Mouse (Mus musculus): Measurements from ENCODE around the gene Jag2. TPM values are rescaled to one million over a fixed set of nuclear protein-coding genes. Genes with fewer than 3 reads are reported as not detected.

Gene Jag2
- total RNA-seq (2021): 18.6 and 20.8 TPM in 2 replicates
- long read RNA-seq, experiment 1, full-length matches to known transcripts: 2 of 8 reads
- long read RNA-seq, experiment 1, partial matches to known transcripts: 1 of 8 reads
- long read RNA-seq, experiment 1, other reads (novel, unspliced or antisense): 5 of 8 reads
- long read RNA-seq, experiment 2, full-length matches to known transcripts: 2 of 6 reads
- long read RNA-seq, experiment 2, partial matches to known transcripts: 1 of 6 reads
- long read RNA-seq, experiment 2, other reads (novel, unspliced or antisense): 3 of 6 reads

GRCm38 (mm10) chr12:112929562-112930352, at the start of gene Jag2:
Jag2 (minus strand) TSS chr12:112929776.
- DNase-seq: peak; percentile 68

GRCm38 (mm10) chr12:112977156-112977555, 47.6 kb upstream of the Jag2 start:
- no peak for DNase-seq

- DNase-seq: peak; percentile 96
These were observed 46.9 kb upstream of the Jag2 start, which contains the start of gene Btbd6 for GRCm38 (mm10) chr12:112976371-112977073. Btbd6 (plus strand) TSS chr12:112976482.

GRCm38 (mm10) chr12:112974736-112975135, 45.2 kb upstream of the Jag2 start:
- no peak for DNase-seq

GRCm38 (mm10) chr12:112969616-112970015, 40.0 kb upstream of the Jag2 start:
- no peak for DNase-seq

GRCm38 (mm10) chr12:112968943-112969342, 39.4 kb upstream of the Jag2 start:
- DNase-seq: no peak

GRCm38 (mm10) chr12:112965783-112966182, 36.2 kb upstream of the Jag2 start:
- DNase-seq: no peak

- no peak for DNase-seq
These were observed 32.3 kb upstream of the Jag2 start for GRCm38 (mm10) chr12:112961872-112962271.

GRCm38 (mm10) chr12:112961428-112961827, 31.9 kb upstream of the Jag2 start:
- DNase-seq: peak; percentile 56

GRCm38 (mm10) chr12:112959421-112959820, 29.8 kb upstream of the Jag2 start:
- no peak for DNase-seq

- peak; percentile 81 for DNase-seq
These were observed 28.7 kb upstream of the Jag2 start for GRCm38 (mm10) chr12:112958303-112958702.

- peak; percentile 86 for DNase-seq
These were observed 26.2 kb upstream of the Jag2 start for GRCm38 (mm10) chr12:112955800-112956199.

GRCm38 (mm10) chr12:112952926-112953565, 23.5 kb upstream of the Jag2 start:
- no peak for DNase-seq

GRCm38 (mm10) chr12:112952433-112952832, 22.9 kb upstream of the Jag2 start:
- peak; percentile 93 for DNase-seq

- no peak for DNase-seq
These were observed 21.7 kb upstream of the Jag2 start for GRCm38 (mm10) chr12:112951150-112951842.

- DNase-seq: no peak
These were observed 21.2 kb upstream of the Jag2 start for GRCm38 (mm10) chr12:112950761-112951129.

GRCm38 (mm10) chr12:112950040-112950760, 20.6 kb upstream of the Jag2 start:
- DNase-seq: peak; percentile 95

GRCm38 (mm10) chr12:112947307-112947706, 17.7 kb upstream of the Jag2 start:
- peak; percentile 60 for DNase-seq

GRCm38 (mm10) chr12:112943669-112944068, 14.1 kb upstream of the Jag2 start:
- no peak for DNase-seq

- peak; percentile 89 for DNase-seq
These were observed 12.5 kb upstream of the Jag2 start, which contains the start of gene Nudt14 for GRCm38 (mm10) chr12:112941776-112942713. Nudt14 (minus strand) TSS chr12:112942124.
